In genomic region chr1:90967583-90967982, GRCm38 (mm10) we compare ENCODE assay signal across 11 mouse cellular contexts. TPM values are rescaled to one million over a fixed set of nuclear protein-coding genes. Genes with fewer than 3 reads are reported as not detected.
DNase-seq lines count a peak whose midpoint lies in the region; ATAC-seq lines count a peak whose summit lies in the region.
"Had no signal": no experiment of that assay in that cellular context is flagged by ENCODE, and none has a peak within 500 bp of the region (broad histone marks: within the 10 kb centered on the region; RNA-seq: fewer than 3 reads in every experiment).

No protein-coding gene starts in this region.

- no peak overlapping the region for H3K27ac ChIP-seq in kidney, embryonic 15.5 days
- H3K27ac ChIP-seq: limb, embryonic 12.5 days had no signal

- ATAC-seq in kidney, embryonic 15.5 days (replicated peaks; ENCODE audit: low FRiP score): no peak

- no peaks in the 10 kb centered on the region for H3K9me3 ChIP-seq in kidney, embryonic 15.5 days (replicated peaks)
- H3K9me3 ChIP-seq: limb, embryonic 12.5 days had no signal

- H3K27me3 ChIP-seq in kidney, embryonic 15.5 days: peaks cover 10% of the 10 kb centered on the region

- no peak overlapping the region for H3K9ac ChIP-seq in kidney, embryonic 15.5 days
- H3K9ac ChIP-seq: limb, embryonic 12.5 days had no signal

- H3K4me1 ChIP-seq in kidney, embryonic 15.5 days: peaks cover 32% of the 10 kb centered on the region

- H3K4me2 ChIP-seq in kidney, embryonic 15.5 days: no peak overlapping the region
- H3K4me2 ChIP-seq: limb, embryonic 12.5 days had no signal

- no peak overlapping the region for H3K4me3 ChIP-seq in kidney, embryonic 15.5 days (replicated peaks)
- H3K4me3 ChIP-seq: limb, embryonic 12.5 days had no signal

- WGBS in kidney, embryonic 15.5 days: 75% methylated on average over 7 of the region's 7 CpGs

- DNase-seq in kidney, adult 18-20 months: peak; percentile 77
- peak; percentile 89 for DNase-seq in adrenal gland, postnatal 14 days
- peak; percentile 39 for DNase-seq in heart, postnatal 25 days (ENCODE audit: low spot score)
- peak; percentile 65 for DNase-seq in lung, postnatal 14 days
- no peak for DNase-seq in yolk sac, embryonic 10.5 days (ENCODE audit: low spot score)
- no peak for DNase-seq in urinary bladder, postnatal 4 days (ENCODE audit: low spot score in 2 of 2)
- DNase-seq in cerebellum, adult 9-10 months: no peak

- H3K36me3 ChIP-seq in kidney, embryonic 15.5 days: no peaks in the 10 kb centered on the region
- H3K36me3 ChIP-seq: G1E; limb, embryonic 12.5 days had no signal

- intact Hi-C loops in heart, postnatal 25 days (cut with DNase I): no loop called here

RNA-seq across cellular contexts. Expression of gene Rab17, which starts 1.9 kb away (rescaled TPM):
- 8.3 and 9.6 TPM in 2 replicates for polyA plus RNA-seq in kidney, embryonic 15.5 days (2015; fragmentation: Nextera tagmentation; extraction: Ambion mirVana)
- 0.64 and 2.7 TPM in 2 replicates for total RNA-seq in adrenal gland, postnatal 14 days (2021)
- 1 to 10 TPM; 2.1 to 3.2 TPM for total RNA-seq in heart, postnatal 25 days (2021)
- polyA plus RNA-seq: G1E had no signal

RNA-seq across cellular contexts. Expression of gene Prlh, which starts 14.7 kb away (rescaled TPM):
- polyA plus RNA-seq in kidney, embryonic 15.5 days (2015; fragmentation: Nextera tagmentation; extraction: Ambion mirVana): not detected in 2 replicates
- not detected in 2 replicates for total RNA-seq in adrenal gland, postnatal 14 days (2021)
- total RNA-seq in heart, postnatal 25 days (2021): not detected
- total RNA-seq: G1E had no signal
- polyA plus RNA-seq: embryonic facial prominence, embryonic 11.5 days; G1E; limb, embryonic 12.5 days had no signal

RNA-seq across cellular contexts. Expression of gene Lrrfip1, which starts 31.0 kb away (rescaled TPM):
- 42.6 and 43.9 TPM in 2 replicates for polyA plus RNA-seq in kidney, embryonic 15.5 days (2015; fragmentation: Nextera tagmentation; extraction: Ambion mirVana)
- 49.4 and 61.1 TPM in 2 replicates for total RNA-seq in adrenal gland, postnatal 14 days (2021)
- total RNA-seq in heart, postnatal 25 days (2021): 10 to 100 TPM; 81.3 to 98.0 TPM
- polyA plus RNA-seq: G1E had no signal

RNA-seq across cellular contexts. Expression of gene Mlph, which starts 52.7 kb away (rescaled TPM):
- 0.38 and 0.48 TPM in 2 replicates for polyA plus RNA-seq in kidney, embryonic 15.5 days (2015; fragmentation: Nextera tagmentation; extraction: Ambion mirVana)
- 1.6 and 1.8 TPM in 2 replicates for total RNA-seq in adrenal gland, postnatal 14 days (2021)
- under 1 TPM; 0.87 to 0.99 TPM for total RNA-seq in heart, postnatal 25 days (2021)
- total RNA-seq: G1E had no signal
- polyA plus RNA-seq: G1E had no signal

Comparison
In these comparisons a context has a peak if more than half of its experiments do, and no peak if none do; other contexts are left out.
1. DNase-seq: peak in kidney, adult 18-20 months (single experiment), adrenal gland, postnatal 14 days (single experiment), heart, postnatal 25 days (single experiment) and lung, postnatal 14 days (single experiment); none in yolk sac, embryonic 10.5 days (single experiment), urinary bladder, postnatal 4 days (0 of 2) and cerebellum, adult 9-10 months (single experiment).